Mouse (Mus musculus) c-Kit-negative CD71-positive TER-119-positive erythroid progenitor cells, embryonic 14.5 days (primary cell): ENCODE measurements at regions not wholly inside any gene's neighbourhood (a gene's known extent, or its start where the extent isn't known, plus 50 kb on each side); places are given as distances from the start of the nearest gene placed in this dataset.
"Not testable (repeated sequence)": the region's sequence is repeated elsewhere in the genome, so short reads cannot be mapped to it uniquely, and the experiment has no call there.

Source experiments
- DNase-seq: peaks from one replicate; pipeline ENCODE4 v3.0.0-alpha.2; 2013; ENCODE audit warnings: low read depth, low spot score

DNA sequence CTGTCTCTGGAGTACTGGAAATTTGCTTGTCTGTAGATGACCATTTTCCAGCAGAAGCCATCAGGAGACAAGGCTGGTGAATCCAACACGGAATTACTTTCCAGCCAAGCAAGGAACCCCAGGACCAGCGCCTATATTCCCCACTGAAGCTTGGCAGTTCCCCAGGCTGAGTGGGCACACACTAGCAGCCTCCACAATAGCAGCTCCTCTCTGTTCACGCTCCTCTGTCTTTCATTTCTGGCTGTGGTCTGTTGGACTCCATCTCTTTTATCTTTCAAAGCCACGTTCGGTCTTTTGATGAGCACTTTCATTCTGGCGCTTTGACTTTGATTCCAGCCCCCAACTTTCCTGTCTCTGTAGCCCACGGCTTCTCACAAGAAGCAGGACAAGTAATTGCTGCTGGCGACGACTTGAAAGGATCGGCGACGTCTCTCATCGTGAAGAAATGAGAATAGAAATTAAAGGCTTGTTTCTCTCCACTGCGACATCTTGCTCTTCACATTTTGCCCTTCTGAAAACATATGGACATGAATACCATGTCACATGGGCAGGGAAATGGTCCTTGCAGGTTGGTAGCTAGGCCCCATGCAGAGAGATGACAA, 268.0 kb downstream of the Diras2 start:
- no peak for DNase-seq

DNA sequence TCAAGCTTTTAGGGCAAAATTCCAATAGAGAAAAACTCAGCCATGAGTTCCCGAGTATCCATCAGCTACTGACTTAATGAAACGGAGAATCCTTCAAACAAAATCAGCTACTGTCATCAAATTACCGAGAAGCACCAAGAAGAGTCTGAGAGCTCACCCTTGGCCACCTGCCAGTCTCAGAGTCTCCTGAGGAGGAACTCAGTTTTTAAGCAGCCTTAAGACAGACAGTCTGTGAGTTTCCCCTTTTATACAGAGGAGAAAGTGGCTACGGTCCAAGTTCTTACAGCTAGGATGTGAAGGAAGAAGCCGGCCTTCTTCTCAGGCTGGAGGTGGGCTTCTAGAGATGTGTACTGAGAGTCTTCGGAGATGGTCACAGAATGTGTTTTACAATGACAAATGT, 262.8 kb downstream of the Diras2 start:
- DNase-seq: no peak

GRCm38 (mm10) chr13:52273502-52274246, 257.4 kb downstream of the Diras2 start:
- DNase-seq: no peak

- no peak for DNase-seq
These were observed 255.9 kb downstream of the Diras2 start for GRCm38 (mm10) chr13:52275196-52275595.

- DNase-seq: no peak
These were observed 255.4 kb downstream of the Diras2 start for GRCm38 (mm10) chr13:52275675-52276074.

DNA sequence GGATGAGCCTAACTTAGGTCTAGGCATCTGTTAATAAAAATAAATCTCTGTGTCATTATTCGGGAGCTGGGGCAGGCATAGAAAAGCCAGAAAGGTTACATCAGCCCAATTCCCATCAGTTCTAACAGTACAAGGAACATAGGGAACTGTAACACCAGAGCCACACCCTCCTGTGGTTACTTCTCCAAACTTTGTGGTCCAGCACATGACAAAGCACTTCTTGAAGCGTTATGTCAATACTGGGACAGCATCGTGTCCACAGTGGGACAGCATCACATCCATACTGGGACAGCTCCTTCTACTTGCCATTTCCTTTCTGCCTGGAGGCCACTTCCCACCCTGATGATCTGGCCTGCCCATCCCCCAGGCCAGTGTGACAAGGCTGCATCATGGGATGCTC, 253.9 kb downstream of the Diras2 start:
- no peak for DNase-seq

GRCm38 (mm10) chr13:52278831-52279230, 252.2 kb downstream of the Diras2 start:
- DNase-seq: no peak

DNA sequence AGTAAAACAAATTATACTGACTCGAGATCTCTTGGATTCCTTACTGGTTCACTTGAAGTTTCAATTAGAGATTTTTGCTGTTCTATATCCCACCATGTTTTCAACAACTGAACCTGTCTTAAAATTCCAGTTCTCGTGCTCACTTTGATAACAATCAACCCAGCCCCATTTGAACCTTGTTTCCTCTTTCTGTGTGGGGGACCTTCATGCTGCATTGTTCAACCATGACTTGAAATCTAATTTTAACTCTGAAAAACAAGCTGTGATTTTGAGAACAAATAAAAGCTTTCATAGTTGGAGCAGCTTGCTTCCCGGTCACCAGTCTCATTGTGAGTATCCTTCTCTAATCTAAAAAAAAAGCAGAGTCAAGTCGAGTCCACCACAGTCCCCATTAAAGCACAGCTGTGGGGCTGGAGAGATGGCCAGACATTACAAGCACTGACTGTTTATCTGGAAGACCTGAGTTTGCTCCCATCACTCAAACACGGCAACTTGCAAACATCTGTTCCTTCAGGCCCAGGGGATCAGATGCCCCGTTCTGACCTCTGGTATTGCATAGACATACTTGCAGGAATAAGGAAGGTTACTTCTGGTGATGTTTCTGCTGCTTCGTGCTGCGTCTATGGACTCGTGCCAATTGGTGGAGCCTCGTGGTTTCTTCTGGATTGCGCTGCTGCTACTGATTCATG, 251.7 kb downstream of the Diras2 start:
- DNase-seq: no peak

DNA sequence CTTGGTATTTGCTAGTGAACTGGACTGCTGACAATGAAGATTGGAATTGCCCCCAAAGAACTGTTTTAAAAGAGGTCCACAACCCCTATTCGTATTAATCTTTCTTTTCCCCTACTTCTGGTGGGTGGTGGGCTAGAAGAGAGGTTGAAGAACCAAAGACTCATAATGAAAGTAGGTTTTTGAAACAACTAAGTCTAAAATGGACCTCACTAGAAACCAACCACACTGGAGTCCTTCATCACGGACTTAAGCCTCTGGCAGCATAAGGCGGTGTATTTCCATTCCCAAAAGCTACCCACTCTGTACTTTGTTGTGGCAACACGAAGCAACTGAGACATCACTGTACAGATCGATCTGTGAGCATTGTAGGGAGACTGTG, 251.1 kb downstream of the Diras2 start:
- DNase-seq: no peak

DNA sequence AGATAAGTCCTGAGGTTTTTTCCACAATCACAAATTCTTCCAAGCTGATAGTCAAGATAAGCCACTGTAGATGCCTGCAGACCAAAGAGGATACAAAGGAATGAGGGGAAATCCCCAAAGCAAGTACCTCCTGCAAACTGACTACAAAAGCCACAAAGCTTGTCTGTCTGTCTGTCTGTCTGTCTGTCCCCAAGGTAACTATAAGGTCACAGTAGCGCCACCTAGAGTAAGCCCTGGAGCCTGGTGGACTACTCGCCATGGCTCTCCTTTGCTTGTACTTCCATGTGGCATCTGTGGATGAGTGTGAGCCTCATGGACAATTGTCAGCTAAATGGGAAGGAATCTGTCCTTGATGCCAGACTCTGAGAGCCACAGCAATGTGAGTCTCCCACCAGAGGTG, 249.8 kb downstream of the Diras2 start:
- no peak for DNase-seq

- no peak for DNase-seq
These were observed 248.6 kb downstream of the Diras2 start for GRCm38 (mm10) chr13:52282500-52282899.

GRCm38 (mm10) chr13:52283456-52283855, 247.6 kb downstream of the Diras2 start:
- DNase-seq: no peak

DNA sequence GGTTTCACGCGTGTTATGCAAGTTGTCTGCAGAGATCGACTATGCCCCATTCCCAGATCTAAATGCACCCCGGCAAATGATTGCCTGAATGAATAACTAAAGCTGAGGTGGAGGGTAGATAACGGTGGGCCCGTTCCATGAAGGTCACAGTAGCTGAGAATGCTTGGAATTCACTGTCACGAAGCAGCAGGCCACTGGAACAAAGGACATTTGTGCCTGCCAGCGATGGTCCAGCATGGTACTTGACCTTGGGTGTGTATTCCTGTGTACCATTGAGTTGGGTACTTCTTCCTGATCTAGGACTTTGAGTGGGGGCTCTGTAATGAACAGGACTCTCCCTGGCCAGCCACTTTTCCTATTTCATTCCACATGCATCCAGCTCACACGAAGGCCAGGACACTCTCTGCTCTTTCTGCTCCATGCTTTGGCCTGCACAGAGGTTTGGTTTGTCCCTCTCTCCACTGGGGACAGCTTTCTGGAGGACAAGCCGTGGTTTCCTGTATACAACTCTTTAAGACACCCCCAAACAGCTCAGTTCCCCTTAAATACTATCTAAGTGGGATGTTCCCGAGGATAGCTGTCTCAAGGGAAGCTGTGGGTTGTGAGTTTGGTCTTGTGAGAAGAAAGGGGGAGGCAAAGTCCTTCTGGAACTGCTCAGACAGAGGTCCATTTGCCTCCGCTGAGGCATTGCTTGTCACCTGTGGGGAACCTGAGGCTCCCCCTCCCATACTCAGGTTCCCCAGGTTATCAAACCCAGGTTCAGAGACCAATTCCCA, 246.9 kb downstream of the Diras2 start:
- DNase-seq: no peak

DNA sequence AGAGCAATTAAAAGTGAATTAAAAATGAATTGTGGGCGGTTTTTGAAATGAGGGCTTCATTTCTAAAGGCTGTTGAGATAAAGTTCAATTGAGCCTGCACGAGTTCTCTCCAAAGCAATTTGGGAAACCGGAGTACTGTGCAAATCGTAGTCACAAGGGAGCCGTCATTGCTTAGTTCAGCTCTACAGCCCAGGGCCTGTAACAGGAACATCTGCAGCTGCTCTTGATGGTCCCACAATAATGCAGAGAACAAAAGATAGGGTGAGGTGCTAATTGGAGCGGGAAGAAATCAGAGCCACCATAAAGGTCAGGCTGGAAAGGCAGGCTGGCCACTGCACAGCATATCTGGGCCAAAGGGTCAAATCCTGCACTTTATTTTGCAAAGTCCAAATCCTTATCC, 242.7 kb downstream of the Diras2 start:
- no peak for DNase-seq

GRCm38 (mm10) chr13:52295847-52296246, 235.2 kb downstream of the Diras2 start:
- no peak for DNase-seq

GRCm38 (mm10) chr13:52296541-52297276, 234.4 kb downstream of the Diras2 start:
- no peak for DNase-seq

DNA sequence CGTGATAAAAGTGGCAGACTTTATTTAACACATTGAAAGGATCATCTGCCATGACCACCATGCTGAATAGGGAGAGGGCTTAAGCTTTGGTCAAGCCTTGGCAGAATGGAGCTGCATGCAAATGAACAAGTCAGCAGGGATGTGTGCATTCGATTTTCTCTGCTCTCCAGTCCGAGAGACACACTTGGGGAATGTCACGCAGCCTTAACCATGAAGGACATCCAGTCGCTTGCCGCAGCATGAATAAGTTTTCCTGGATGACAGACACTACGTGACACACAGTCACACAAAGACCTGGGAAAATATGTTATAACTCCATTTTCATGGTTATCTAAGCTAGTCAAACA, 233.8 kb downstream of the Diras2 start:
- DNase-seq: no peak

GRCm38 (mm10) chr13:52298362-52298761, 232.7 kb downstream of the Diras2 start:
- no peak for DNase-seq

DNA sequence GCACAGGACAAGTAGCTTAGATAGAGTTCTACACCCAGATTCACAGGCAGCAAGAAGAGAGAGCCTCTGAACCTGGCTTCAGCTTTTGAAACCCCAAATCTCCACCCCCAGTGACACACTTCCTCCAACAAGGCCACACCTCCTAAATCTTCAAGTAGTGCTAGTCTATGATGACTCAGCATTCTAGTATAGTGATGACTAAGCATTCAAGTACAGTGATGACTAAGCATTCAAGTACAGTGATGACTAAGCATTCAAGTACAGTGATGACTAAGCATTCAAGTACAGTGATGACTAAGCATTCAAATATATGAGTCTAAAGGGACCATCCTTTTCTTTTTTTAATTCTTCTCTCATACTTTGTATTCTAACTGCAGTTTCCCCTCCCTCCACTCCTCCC, 225.8 kb downstream of the Diras2 start:
- not testable (repeated sequence) for DNase-seq

- DNase-seq: no peak
These were observed 224.2 kb downstream of the Diras2 start for GRCm38 (mm10) chr13:52306783-52307440.

DNA sequence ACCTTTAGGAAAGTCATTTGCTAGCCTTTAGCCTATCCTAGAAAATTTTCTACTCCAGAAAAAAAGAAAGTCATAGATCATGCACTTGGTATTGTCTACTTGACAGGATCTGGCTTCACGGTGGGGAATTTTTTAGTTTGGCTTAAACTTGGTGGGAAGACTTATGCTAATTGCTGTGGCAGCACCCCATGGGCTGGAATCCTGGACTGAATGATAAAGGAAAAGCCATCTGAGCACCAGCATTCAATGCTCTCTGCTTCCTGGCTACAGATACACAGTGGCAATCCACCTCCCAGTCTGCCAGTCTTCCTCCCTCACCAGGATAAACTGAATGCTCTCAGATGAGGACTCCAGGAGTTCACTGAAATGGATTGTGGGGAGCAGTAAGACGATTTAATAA, 220.1 kb downstream of the Diras2 start:
- no peak for DNase-seq
